Mouse (Mus musculus): ENCODE data around the gene Gm49337. TPM values are rescaled to one million over a fixed set of nuclear protein-coding genes. Genes with fewer than 3 reads are reported as not detected.

Gm49337 gene
- not detected in 2 replicates for polyA plus RNA-seq (2014; fragmentation: Nextera tagmentation; extraction: Ambion mirVana)

- Histone ChIP-seq H3K4me2 (ENCODE audit: low read depth, low read length) (no peak within 1 kb of the TSS), H3K9me3 (replicated peaks; ENCODE audit: control insufficient read depth, low read length) (no peaks in the 10 kb centered on the region), H3K4me3 (ENCODE audit: low read depth, low read length) (no peak within 1 kb of the TSS), H3K27me3 (ENCODE audit: control insufficient read depth, insufficient read depth, low read length) (no peaks in the 10 kb centered on the region), H3K36me3 (replicated peaks; ENCODE audit: control insufficient read depth, insufficient read depth, low read depth, low read length) (no peaks in the 10 kb centered on the region), H3K27ac (replicated peaks; ENCODE audit: low read depth, low read length) (no peak within 1 kb of the TSS), H3K4me1 (ENCODE audit: control insufficient read depth, insufficient read depth, low read length) (peaks cover 4% of the 10 kb centered on the region), H3K9ac (replicated peaks; ENCODE audit: low read length) (no peak within 1 kb of the TSS)
- ATAC-seq (replicated peaks; ENCODE audit: insufficient number of reproducible peaks, low FRiP score, low TSS enrichment, low read depth): no peak
- no peak for DNase-seq (ENCODE audit: low spot score)
- WGBS: 89% methylated on average over 6 of the region's 6 CpGs
Observed at GRCm38 (mm10) chr4:116173072-116173471, at the start of gene Gm49337, which contains the start of gene 1700042G07Rik. Gm49337 (plus strand) TSS chr4:116173384. 1700042G07Rik (plus strand) TSS chr4:116173372.

- DNase-seq (ENCODE audit: low spot score) (peak; percentile 97), ATAC-seq (replicated peaks; ENCODE audit: insufficient number of reproducible peaks, low FRiP score, low TSS enrichment, low read depth) (peak; percentile 98)
- no peaks in the 10 kb centered on the region for H3K27me3 ChIP-seq (ENCODE audit: control insufficient read depth, insufficient read depth, low read length)
- peak within 1 kb of the TSS; percentile 70 for H3K4me2 ChIP-seq (ENCODE audit: low read depth, low read length)
- no peaks in the 10 kb centered on the region for H3K9me3 ChIP-seq (replicated peaks; ENCODE audit: control insufficient read depth, low read length)
- no peak within 1 kb of the TSS for H3K27ac ChIP-seq (replicated peaks; ENCODE audit: low read depth, low read length)
- peak within 1 kb of the TSS; percentile 66 for H3K4me3 ChIP-seq (ENCODE audit: low read depth, low read length)
- peak within 1 kb of the TSS; percentile 77 for H3K9ac ChIP-seq (replicated peaks; ENCODE audit: low read length)
- 4% methylated on average over 24 of the region's 24 CpGs for WGBS
- no peaks in the 10 kb centered on the region; the same call in 1 of the 2 replicates for H3K36me3 ChIP-seq (replicated peaks; ENCODE audit: control insufficient read depth, insufficient read depth, low read depth, low read length)
- 0 out of 2 replicates have a peak, but pooled peaks cover 2% of the 10 kb centered on the region for H3K4me1 ChIP-seq (ENCODE audit: control insufficient read depth, insufficient read depth, low read length)
Observed at GRCm38 (mm10) chr4:116123602-116124519, 49.3 kb upstream of the Gm49337 start, which contains the start of the genes Rad54l and Pomgnt1. Rad54l (minus strand) TSS chr4:116123690. Pomgnt1 (plus strand) TSS chr4:116123840.

GRCm38 (mm10) chr4:116125803-116126386 is 47.3 kb upstream of the Gm49337 start:
- 95% methylated on average over 4 of the region's 4 CpGs for WGBS
- Histone ChIP-seq H3K4me1 (ENCODE audit: control insufficient read depth, insufficient read depth, low read length) (0 out of 2 replicates have a peak, but pooled peaks cover 2% of the 10 kb centered on the region), H3K36me3 (replicated peaks; ENCODE audit: control insufficient read depth, insufficient read depth, low read depth, low read length) (no peaks in the 10 kb centered on the region), H3K4me3 (ENCODE audit: low read depth, low read length) (no peak overlapping the region), H3K27ac (replicated peaks; ENCODE audit: low read depth, low read length) (no peak overlapping the region), H3K27me3 (ENCODE audit: control insufficient read depth, insufficient read depth, low read length) (no peaks in the 10 kb centered on the region), H3K9me3 (replicated peaks; ENCODE audit: control insufficient read depth, low read length) (no peaks in the 10 kb centered on the region), H3K4me2 (ENCODE audit: low read depth, low read length) (no peak overlapping the region), H3K9ac (replicated peaks; ENCODE audit: low read length) (no peak overlapping the region)
- DNase-seq (ENCODE audit: low spot score) (no peak), ATAC-seq (replicated peaks; ENCODE audit: insufficient number of reproducible peaks, low FRiP score, low TSS enrichment, low read depth) (no peak)

GRCm38 (mm10) chr4:116127956-116128355 is 45.2 kb upstream of the Gm49337 start:
- Histone ChIP-seq H3K4me3 (ENCODE audit: low read depth, low read length) (no peak overlapping the region), H3K4me2 (ENCODE audit: low read depth, low read length) (no peak overlapping the region), H3K4me1 (ENCODE audit: control insufficient read depth, insufficient read depth, low read length) (no peaks in the 10 kb centered on the region), H3K27ac (replicated peaks; ENCODE audit: low read depth, low read length) (no peak overlapping the region), H3K27me3 (ENCODE audit: control insufficient read depth, insufficient read depth, low read length) (no peaks in the 10 kb centered on the region), H3K9me3 (replicated peaks; ENCODE audit: control insufficient read depth, low read length) (no peaks in the 10 kb centered on the region), H3K36me3 (replicated peaks; ENCODE audit: control insufficient read depth, insufficient read depth, low read depth, low read length) (no peaks in the 10 kb centered on the region), H3K9ac (replicated peaks; ENCODE audit: low read length) (no peak overlapping the region)
- 70% methylated on average over 6 of the region's 6 CpGs for WGBS
- DNase-seq (ENCODE audit: low spot score) (no peak), ATAC-seq (replicated peaks; ENCODE audit: insufficient number of reproducible peaks, low FRiP score, low TSS enrichment, low read depth) (no peak)

GRCm38 (mm10) chr4:116133126-116133525 is 40.1 kb upstream of the Gm49337 start:
- H3K27me3 ChIP-seq (ENCODE audit: control insufficient read depth, insufficient read depth, low read length): no peaks in the 10 kb centered on the region
- H3K9me3 ChIP-seq (replicated peaks; ENCODE audit: control insufficient read depth, low read length): no peaks in the 10 kb centered on the region
- DNase-seq (ENCODE audit: low spot score) (no peak), ATAC-seq (replicated peaks; ENCODE audit: insufficient number of reproducible peaks, low FRiP score, low TSS enrichment, low read depth) (no peak)
- no peaks in the 10 kb centered on the region for H3K36me3 ChIP-seq (replicated peaks; ENCODE audit: control insufficient read depth, insufficient read depth, low read depth, low read length)
- no peak overlapping the region for H3K9ac ChIP-seq (replicated peaks; ENCODE audit: low read length)
- H3K4me1 ChIP-seq (ENCODE audit: control insufficient read depth, insufficient read depth, low read length): no peaks in the 10 kb centered on the region
- no peak overlapping the region for H3K27ac ChIP-seq (replicated peaks; ENCODE audit: low read depth, low read length)
- H3K4me2 ChIP-seq (ENCODE audit: low read depth, low read length): no peak overlapping the region
- 91% methylated on average over 4 of the region's 4 CpGs for WGBS
- H3K4me3 ChIP-seq (ENCODE audit: low read depth, low read length): no peak overlapping the region

GRCm38 (mm10) chr4:116134990-116135389 is 38.2 kb upstream of the Gm49337 start:
- DNase-seq (ENCODE audit: low spot score) (peak; percentile 75), ATAC-seq (replicated peaks; ENCODE audit: insufficient number of reproducible peaks, low FRiP score, low TSS enrichment, low read depth) (no peak)
- Histone ChIP-seq H3K27me3 (ENCODE audit: control insufficient read depth, insufficient read depth, low read length) (no peaks in the 10 kb centered on the region), H3K9me3 (replicated peaks; ENCODE audit: control insufficient read depth, low read length) (no peaks in the 10 kb centered on the region), H3K4me3 (ENCODE audit: low read depth, low read length) (no peak overlapping the region), H3K4me2 (ENCODE audit: low read depth, low read length) (no peak overlapping the region), H3K4me1 (ENCODE audit: control insufficient read depth, insufficient read depth, low read length) (no peaks in the 10 kb centered on the region), H3K27ac (replicated peaks; ENCODE audit: low read depth, low read length) (no peak overlapping the region), H3K36me3 (replicated peaks; ENCODE audit: control insufficient read depth, insufficient read depth, low read depth, low read length) (no peaks in the 10 kb centered on the region), H3K9ac (replicated peaks; ENCODE audit: low read length) (no peak overlapping the region)
- WGBS: 45% methylated on average over 2 of the region's 2 CpGs

GRCm38 (mm10) chr4:116137421-116137996 is 35.7 kb upstream of the Gm49337 start:
- H3K27ac ChIP-seq (replicated peaks; ENCODE audit: low read depth, low read length): no peak overlapping the region
- no peaks in the 10 kb centered on the region for H3K27me3 ChIP-seq (ENCODE audit: control insufficient read depth, insufficient read depth, low read length)
- H3K4me2 ChIP-seq (ENCODE audit: low read depth, low read length): no peak overlapping the region
- WGBS: 49% methylated on average over 13 of the region's 13 CpGs
- DNase-seq (ENCODE audit: low spot score) (no peak), ATAC-seq (replicated peaks; ENCODE audit: insufficient number of reproducible peaks, low FRiP score, low TSS enrichment, low read depth) (no peak)
- no peaks in the 10 kb centered on the region for H3K4me1 ChIP-seq (ENCODE audit: control insufficient read depth, insufficient read depth, low read length)
- H3K4me3 ChIP-seq (ENCODE audit: low read depth, low read length): no peak overlapping the region
- H3K9ac ChIP-seq (replicated peaks; ENCODE audit: low read length): no peak overlapping the region
- H3K9me3 ChIP-seq (replicated peaks; ENCODE audit: control insufficient read depth, low read length): no peaks in the 10 kb centered on the region
- H3K36me3 ChIP-seq (replicated peaks; ENCODE audit: control insufficient read depth, insufficient read depth, low read depth, low read length): no peaks in the 10 kb centered on the region

Data from embryonic facial prominence, embryonic 11.5 days (tissue).